Mouse (Mus musculus) MEL (cell line): ENCODE measurements around the gene Adap1. TPM values are rescaled to one million over a fixed set of nuclear protein-coding genes. Genes with fewer than 3 reads are reported as not detected.

Source experiments
- DNase-seq: peaks from one replicate; pipeline ENCODE4 v3.0.0; 2011; ENCODE audit warnings: low read depth, low spot score
- H3K27ac ChIP-seq: 2 replicates; pipeline ENCODE4 v1.5.1; 2012; ENCODE audit warnings: low read depth, mild to moderate bottlenecking, control low read depth, low read length, moderate library complexity; ENCODE audit not compliant: control insufficient read depth
- H3K27me3 ChIP-seq, 2 experiments: fragments of 150-350 bp in 1 of 2; sonication (generic) in 1 of 2; 2 replicates each; pipeline ENCODE4 v1.6.1; 2012; ENCODE audit warnings: low read length in 2 of 2, mild to moderate bottlenecking in 2 of 2, improper control_type of control experiment in 1 of 2, moderate library complexity in 1 of 2; ENCODE audit not compliant: insufficient read depth in 2 of 2, control insufficient read depth in 1 of 2
- H3K36me3 ChIP-seq, 2 experiments: 2 replicates each; pipeline ENCODE4 v1.6.1; 2012 to 2014; ENCODE audit warnings: low read length in 2 of 2, improper control_type of control experiment in 1 of 2, inconsistent platforms in 1 of 2, mild to moderate bottlenecking in 1 of 2; ENCODE audit not compliant: insufficient read depth in 2 of 2, control insufficient read depth in 1 of 2
- H3K4me1 ChIP-seq, 2 experiments: fragments of 150-350 bp in 1 of 2; sonication (generic) in 1 of 2; 2 replicates each; pipeline ENCODE4 v1.6.1; 2012; ENCODE audit warnings: low read length in 2 of 2, improper control_type of control experiment in 1 of 2, mild to moderate bottlenecking in 1 of 2; ENCODE audit not compliant: insufficient read depth in 2 of 2, control insufficient read depth in 1 of 2
- H3K4me3 ChIP-seq, 2 experiments: fragments of 150-350 bp in 1 of 2; sonication (generic) in 1 of 2; 2 replicates each; pipeline ENCODE4 v1.5.1; 2012; ENCODE audit warnings: low read depth in 2 of 2, low read length in 2 of 2, mild to moderate bottlenecking in 2 of 2, moderate library complexity in 2 of 2, control low read depth in 1 of 2, improper control_type of control experiment in 1 of 2; ENCODE audit not compliant: control insufficient read depth in 1 of 2, insufficient read depth in 1 of 2
- H3K79me2 ChIP-seq: 2 replicates; pipeline ENCODE4 v1.6.1; 2012; ENCODE audit warnings: mild to moderate bottlenecking, low read length, moderate library complexity; ENCODE audit not compliant: control insufficient read depth, poor library complexity, insufficient read depth
- H3K9ac ChIP-seq: 2 replicates; pipeline ENCODE4 v1.6.1; 2012; ENCODE audit warnings: low read depth, mild to moderate bottlenecking, control low read depth, low read length, moderate library complexity; ENCODE audit not compliant: control insufficient read depth, poor library complexity, severe bottlenecking
- H3K9me3 ChIP-seq: fragments of 150-350 bp; sonication (generic); replicated peaks from 2 replicates; pipeline ENCODE4 v1.6.1; 2012; ENCODE audit warnings: mild to moderate bottlenecking, low read length, improper control_type of control experiment, moderate library complexity; ENCODE audit not compliant: insufficient read depth
- BHLHE40 ChIP-seq: IDR thresholded peaks from 2 replicates; pipeline ENCODE4 v1.6.1; 2012; ENCODE audit warnings: low read depth, mild to moderate bottlenecking, inconsistent platforms, low read length, improper control_type of control experiment, borderline replicate concordance
- CHD1 ChIP-seq: IDR thresholded peaks from 2 replicates; pipeline ENCODE4 v1.6.1; 2012; ENCODE audit warnings: low read depth, mild to moderate bottlenecking, inconsistent platforms, low read length, improper control_type of control experiment
- CHD2 ChIP-seq: IDR thresholded peaks from 2 replicates; pipeline ENCODE4 v1.6.1; 2011; ENCODE audit warnings: low read length, improper control_type of control experiment
- ELF1 ChIP-seq: IDR thresholded peaks from 2 replicates; pipeline ENCODE4 v1.6.1; 2014; ENCODE audit warnings: low read depth, mild to moderate bottlenecking, inconsistent platforms, low read length, improper control_type of control experiment, moderate library complexity
- ETS1 ChIP-seq: IDR thresholded peaks from 2 replicates; pipeline ENCODE4 v1.6.1; 2012; ENCODE audit warnings: low read depth, mild to moderate bottlenecking, inconsistent platforms, low read length, improper control_type of control experiment, moderate library complexity
- GATA1 ChIP-seq: IDR thresholded peaks from 2 replicates; pipeline ENCODE4 v1.6.1; 2011; ENCODE audit warnings: low read depth, low read length, improper control_type of control experiment
- JUND ChIP-seq: IDR thresholded peaks from 2 replicates; pipeline ENCODE4 v1.6.1; 2011; ENCODE audit warnings: low read depth, mild to moderate bottlenecking, improper control_type of control experiment, low read length
- KAT2A ChIP-seq: conservative IDR thresholded peaks from 2 replicates; pipeline ENCODE4 v1.6.1; 2012; ENCODE audit warnings: low read depth, low read length, improper control_type of control experiment, inconsistent platforms
- MAFK ChIP-seq: IDR thresholded peaks from 2 replicates; pipeline ENCODE4 v1.6.1; 2011; ENCODE audit warnings: low read depth, mild to moderate bottlenecking, low read length, improper control_type of control experiment, borderline replicate concordance
- MAX ChIP-seq: IDR thresholded peaks from 2 replicates; pipeline ENCODE4 v1.6.1; 2011; ENCODE audit warnings: low read length, improper control_type of control experiment
- MXI1 ChIP-seq: IDR thresholded peaks from 2 replicates; pipeline ENCODE4 v1.6.1; 2011; ENCODE audit warnings: mild to moderate bottlenecking, low read depth, low read length, improper control_type of control experiment
- MYB ChIP-seq: IDR thresholded peaks from 2 replicates; pipeline ENCODE4 v1.6.1; 2011; ENCODE audit warnings: mild to moderate bottlenecking, low read depth, low read length, improper control_type of control experiment
- NELFE ChIP-seq: IDR thresholded peaks from 2 replicates; pipeline ENCODE4 v1.6.1; 2011; ENCODE audit warnings: low read depth, low read length, improper control_type of control experiment
- NRF1 ChIP-seq: IDR thresholded peaks from 2 replicates; pipeline ENCODE4 v1.6.1; 2014; ENCODE audit warnings: low read depth, mild to moderate bottlenecking, inconsistent platforms, low read length, improper control_type of control experiment, moderate library complexity; ENCODE audit not compliant: poor library complexity, insufficient read depth, severe bottlenecking
- POLR2A ChIP-seq, 2 experiments: IDR thresholded peaks; 2 replicates each; pipeline ENCODE4 v1.6.1; 2011 to 2012; ENCODE audit warnings: low read length in 2 of 2, mild to moderate bottlenecking in 2 of 2, control low read depth in 1 of 2, improper control_type of control experiment in 1 of 2, low read depth in 1 of 2, moderate library complexity in 1 of 2; ENCODE audit not compliant: control insufficient read depth in 1 of 2, insufficient read depth in 1 of 2, poor library complexity in 1 of 2
- POLR2AphosphoS2 ChIP-seq: IDR thresholded peaks from 2 replicates; pipeline ENCODE4 v1.6.1; 2011; ENCODE audit warnings: low read length, improper control_type of control experiment
- POLR2AphosphoS5 ChIP-seq: IDR thresholded peaks from 2 replicates; pipeline ENCODE4 v1.6.1; 2012; ENCODE audit warnings: low read depth, borderline replicate concordance, mild to moderate bottlenecking, inconsistent platforms, low read length, moderate library complexity, mixed read lengths
- RCOR1 ChIP-seq: IDR thresholded peaks from 2 replicates; pipeline ENCODE4 v1.6.1; 2012; ENCODE audit warnings: low read depth, mild to moderate bottlenecking, inconsistent platforms, low read length, improper control_type of control experiment
- SIN3A ChIP-seq: IDR thresholded peaks from 2 replicates; pipeline ENCODE4 v1.6.1; 2012; ENCODE audit warnings: low read length, improper control_type of control experiment, inconsistent platforms
- TBP ChIP-seq: IDR thresholded peaks from 2 replicates; pipeline ENCODE4 v1.8.0; 2011; ENCODE audit warnings: low read depth, low read length, improper control_type of control experiment
- TCF12 ChIP-seq: IDR thresholded peaks from 2 replicates; pipeline ENCODE4 v1.6.1; 2014; ENCODE audit warnings: low read depth, mild to moderate bottlenecking, inconsistent platforms, low read length, improper control_type of control experiment, moderate library complexity
- UBTF ChIP-seq: IDR thresholded peaks from 2 replicates; pipeline ENCODE4 v1.6.1; 2012; ENCODE audit warnings: low read depth, mild to moderate bottlenecking, inconsistent platforms, low read length, improper control_type of control experiment, moderate library complexity, borderline replicate concordance; ENCODE audit not compliant: insufficient read depth
- USF2 ChIP-seq, 2 experiments: IDR thresholded peaks; 2 replicates each; pipeline ENCODE4 v1.6.1; 2011 to 2012; ENCODE audit warnings: improper control_type of control experiment in 2 of 2, low read length in 2 of 2, borderline replicate concordance in 1 of 2, inconsistent platforms in 1 of 2, low read depth in 1 of 2, mild to moderate bottlenecking in 1 of 2; ENCODE audit not compliant: insufficient read depth in 1 of 2
- ZC3H11A ChIP-seq: IDR thresholded peaks from 2 replicates; pipeline ENCODE4 v1.6.1; 2012; ENCODE audit warnings: low read depth, mild to moderate bottlenecking, inconsistent platforms, low read length, improper control_type of control experiment
- ZKSCAN1 ChIP-seq: IDR thresholded peaks from 2 replicates; pipeline ENCODE4 v1.6.1; 2012; ENCODE audit warnings: low read depth, mild to moderate bottlenecking, inconsistent platforms, low read length, improper control_type of control experiment, moderate library complexity
- ZNF384 ChIP-seq: IDR thresholded peaks from 2 replicates; pipeline ENCODE4 v1.6.1; 2012; ENCODE audit warnings: low read depth, mild to moderate bottlenecking, inconsistent platforms, low read length, improper control_type of control experiment
- polyA plus RNA-seq, 2 experiments: library from polyadenylated mRNA; stranded (reverse) in 1 of 2; unstranded in 1 of 2; fragments of >175 nt in 1 of 2; fragments of >200 nt in 1 of 2; gene quantifications; 2 replicates each; pipeline versions ENCODE4 v1.2.1 to v1.2.4; 2012; ENCODE audit warnings: low replicate concordance in 2 of 2, low read depth in 1 of 2; ENCODE audit not compliant: insufficient read length in 2 of 2, insufficient read depth in 1 of 2, missing spikeins in 1 of 2
- total RNA-seq: library from RNA; depleted of rRNA; stranded (reverse); fragments of 300-350 nt; gene quantifications from 2 replicates; pipeline ENCODE4 v1.2.3, GENCODE M21; 2012

The Adap1 gene
- total and polyA plus RNA-seq, 3 experiments: 52.9 to 59.8 TPM; not detected in 1

DNA sequence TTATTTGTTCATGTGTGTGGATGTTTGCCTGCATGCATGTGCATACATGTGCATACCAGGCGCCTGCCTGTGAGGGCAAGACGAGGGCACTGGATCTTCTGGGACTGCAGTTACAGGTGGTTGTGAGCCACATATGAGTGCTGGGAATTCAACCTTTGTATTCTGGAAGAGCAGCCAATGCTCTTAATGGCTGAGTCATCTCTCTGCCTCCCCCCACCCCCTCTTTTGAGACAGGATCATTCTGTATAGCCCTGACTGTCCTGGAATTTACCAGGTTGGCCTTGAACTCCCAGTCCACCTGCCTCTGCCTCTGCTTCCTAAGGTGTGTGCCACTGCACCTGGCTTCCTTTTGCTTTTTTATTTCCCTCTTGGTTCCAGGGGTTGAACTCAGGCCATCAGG is 49.4 kb upstream of the Adap1 start:
- Histone ChIP-seq H3K79me2 (peaks cover 2% of the 10 kb centered on the region; the same call in 1 of the 2 replicates), H3K27ac (no peak overlapping the region), H3K9me3 (no peaks in the 10 kb centered on the region), H3K4me1 (peaks cover 0 to 11% of the 10 kb centered on the region in 2 experiments), H3K36me3 (peaks cover 0 to 7% of the 10 kb centered on the region in 2 experiments; a peak in 2 of 4 replicates), H3K4me3 (no peak overlapping the region), H3K9ac (no peak overlapping the region), H3K27me3 (no peaks in the 10 kb centered on the region)
- DNase-seq: no peak
- TF ChIP-seq ZKSCAN1: no peak
- TF ChIP-seq CHD1: no peak
- TF ChIP-seq RCOR1: no peak
- no peak for TF ChIP-seq KAT2A
- no peak for TF ChIP-seq NRF1
- TF ChIP-seq USF2 (IDR thresholded peaks at IDR 0.05; ENCODE audit: borderline replicate concordance in 1 of 2, insufficient read depth in 1 of 2, low read depth in 1 of 2, low read length in 2 of 2): no peak
- no peak for TF ChIP-seq POLR2AphosphoS5
- TF ChIP-seq TCF12: no peak
- no peak for TF ChIP-seq BHLHE40
- no peak for TF ChIP-seq JUND
- no peak for TF ChIP-seq NELFE
- TF ChIP-seq ELF1: no peak
- TF ChIP-seq POLR2A (IDR thresholded peaks at IDR 0.05; ENCODE audit: control insufficient read depth in 1 of 2, insufficient read depth in 1 of 2, low read depth in 1 of 2, low read length in 2 of 2, poor library complexity in 1 of 2): no peak
- no peak for TF ChIP-seq ZNF384
- TF ChIP-seq CHD2: no peak
- TF ChIP-seq MYB: no peak

DNA sequence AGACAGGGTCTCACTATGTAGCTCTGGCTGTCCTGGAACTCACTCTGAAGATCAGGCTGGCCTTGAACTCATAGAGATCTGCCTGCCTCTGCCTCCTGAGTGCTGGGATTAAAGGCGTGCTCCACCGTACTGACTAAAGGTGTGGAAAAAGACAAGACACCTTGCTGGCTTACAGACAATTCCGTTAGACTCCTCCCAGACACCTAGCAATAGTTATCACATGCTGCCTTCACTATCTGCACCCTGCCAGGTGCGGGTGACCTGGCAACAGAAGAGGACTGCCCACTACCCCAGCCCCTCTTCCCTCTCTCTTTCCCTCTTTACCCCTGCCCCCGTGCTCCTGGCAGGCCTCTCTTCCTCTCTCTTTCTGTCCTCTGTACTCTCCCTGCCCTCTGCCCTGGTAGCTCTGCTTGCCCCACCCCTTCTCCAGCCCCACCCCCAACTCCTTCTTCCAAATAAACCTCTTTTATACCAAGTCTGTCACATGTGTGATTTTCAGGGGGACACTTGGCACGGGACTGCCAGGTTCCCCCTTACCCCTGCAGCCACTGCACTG is 48.5 kb upstream of the Adap1 start:
- Histone ChIP-seq H3K4me3 (no peak overlapping the region), H3K36me3 (peaks cover 0 to 2% of the 10 kb centered on the region in 2 experiments; a peak in 1 of 4 replicates), H3K27me3 (no peaks in the 10 kb centered on the region), H3K4me1 (peaks cover 0 to 5% of the 10 kb centered on the region in 2 experiments; a peak in 3 of 4 replicates), H3K27ac (no peak overlapping the region), H3K9ac (no peak overlapping the region), H3K79me2 (peaks cover 2% of the 10 kb centered on the region; the same call in 1 of the 2 replicates), H3K9me3 (no peaks in the 10 kb centered on the region)
- DNase-seq: no peak
- TF ChIP-seq ZNF384 (no peak), ELF1 (no peak), GATA1 (no peak), TBP (no peak), MAX (no peak), POLR2AphosphoS2 (no peak), MXI1 (no peak), POLR2A (IDR thresholded peaks at IDR 0.05; ENCODE audit: control insufficient read depth in 1 of 2, insufficient read depth in 1 of 2, low read depth in 1 of 2, low read length in 2 of 2, poor library complexity in 1 of 2) (no peak), ETS1 (no peak), MAFK (no peak), JUND (no peak), ZC3H11A (no peak), SIN3A (no peak), UBTF (no peak)
